Mouse (Mus musculus) liver (tissue): ENCODE measurements around the gene Cand1.

ENCODE experiments used
- DNase-seq: peaks from one replicate; pipeline ENCODE4 v3.0.0-alpha.2; 2020; ENCODE audit warnings: mixed read lengths

Gene Cand1

GRCm38 (mm10) chr10:119206309-119206932 is 33.4 kb downstream of the Cand1 start:
- DNase-seq: no peak

GRCm38 (mm10) chr10:119205229-119205628 is 34.6 kb downstream of the Cand1 start:
- DNase-seq: no peak

- no peak for DNase-seq
Observed at GRCm38 (mm10) chr10:119204334-119204946, 35.4 kb downstream of the Cand1 start.

- no peak for DNase-seq
Observed at GRCm38 (mm10) chr10:119199864-119200263, 40.0 kb downstream of the Cand1 start.

GRCm38 (mm10) chr10:119198186-119198880 is 41.5 kb downstream of the Cand1 start:
- DNase-seq: no peak

- DNase-seq: no peak
Observed at GRCm38 (mm10) chr10:119197621-119198150, 42.2 kb downstream of the Cand1 start.

- peak; percentile 45 for DNase-seq
Observed at GRCm38 (mm10) chr10:119192598-119193372, 47.1 kb downstream of the Cand1 start.

- DNase-seq: no peak
Observed at GRCm38 (mm10) chr10:119187720-119188119, 52.1 kb downstream of the Cand1 start.

GRCm38 (mm10) chr10:119169656-119170055 is 70.2 kb downstream of the Cand1 start:
- DNase-seq: no peak

- DNase-seq: no peak
Observed at GRCm38 (mm10) chr10:119169237-119169636, 70.6 kb downstream of the Cand1 start.

GRCm38 (mm10) chr10:119168791-119169190 is 71.1 kb downstream of the Cand1 start:
- no peak for DNase-seq

GRCm38 (mm10) chr10:119167858-119168257 is 72.0 kb downstream of the Cand1 start:
- DNase-seq: no peak

GRCm38 (mm10) chr10:119165051-119165450 is 74.8 kb downstream of the Cand1 start:
- DNase-seq: no peak

GRCm38 (mm10) chr10:119161820-119162382 is 78.0 kb downstream of the Cand1 start:
- DNase-seq: peak; percentile 6

- DNase-seq: no peak
Observed at GRCm38 (mm10) chr10:119160161-119160560, 79.7 kb downstream of the Cand1 start.

GRCm38 (mm10) chr10:119149261-119149660 is 90.6 kb downstream of the Cand1 start:
- no peak for DNase-seq
